Mouse (Mus musculus) kidney, adult 2 months (tissue): Measurements from ENCODE around the gene Psen2.

Experiments
- CTCF ChIP-seq: fragments of 200-500 bp; conservative IDR thresholded peaks from 2 replicates; pipeline ENCODE4 v1.5.1; 2011; ENCODE audit warnings: low read depth, mild to moderate bottlenecking, control low read depth, low read length, moderate library complexity, mixed read lengths; ENCODE audit not compliant: insufficient read depth, insufficient read length
- POLR2A ChIP-seq: fragments of 200-500 bp; IDR thresholded peaks from one replicate; pipeline ENCODE4 v1.6.1; 2011; ENCODE audit warnings: low read depth, low read length, control low read depth

GRCm38 (mm10) chr1:180184768-180185167 lies 78.5 kb downstream of the Psen2 start:
- TF ChIP-seq CTCF (no peak), POLR2A (no peak)
